Mouse (Mus musculus): ENCODE results near the gene Tmem79. TPM values are rescaled to one million over a fixed set of nuclear protein-coding genes. Genes with fewer than 3 reads are reported as not detected.

Tmem79 gene
- 1.1 TPM for polyA plus RNA-seq (2017; shearing (Covaris generic))

DNA sequence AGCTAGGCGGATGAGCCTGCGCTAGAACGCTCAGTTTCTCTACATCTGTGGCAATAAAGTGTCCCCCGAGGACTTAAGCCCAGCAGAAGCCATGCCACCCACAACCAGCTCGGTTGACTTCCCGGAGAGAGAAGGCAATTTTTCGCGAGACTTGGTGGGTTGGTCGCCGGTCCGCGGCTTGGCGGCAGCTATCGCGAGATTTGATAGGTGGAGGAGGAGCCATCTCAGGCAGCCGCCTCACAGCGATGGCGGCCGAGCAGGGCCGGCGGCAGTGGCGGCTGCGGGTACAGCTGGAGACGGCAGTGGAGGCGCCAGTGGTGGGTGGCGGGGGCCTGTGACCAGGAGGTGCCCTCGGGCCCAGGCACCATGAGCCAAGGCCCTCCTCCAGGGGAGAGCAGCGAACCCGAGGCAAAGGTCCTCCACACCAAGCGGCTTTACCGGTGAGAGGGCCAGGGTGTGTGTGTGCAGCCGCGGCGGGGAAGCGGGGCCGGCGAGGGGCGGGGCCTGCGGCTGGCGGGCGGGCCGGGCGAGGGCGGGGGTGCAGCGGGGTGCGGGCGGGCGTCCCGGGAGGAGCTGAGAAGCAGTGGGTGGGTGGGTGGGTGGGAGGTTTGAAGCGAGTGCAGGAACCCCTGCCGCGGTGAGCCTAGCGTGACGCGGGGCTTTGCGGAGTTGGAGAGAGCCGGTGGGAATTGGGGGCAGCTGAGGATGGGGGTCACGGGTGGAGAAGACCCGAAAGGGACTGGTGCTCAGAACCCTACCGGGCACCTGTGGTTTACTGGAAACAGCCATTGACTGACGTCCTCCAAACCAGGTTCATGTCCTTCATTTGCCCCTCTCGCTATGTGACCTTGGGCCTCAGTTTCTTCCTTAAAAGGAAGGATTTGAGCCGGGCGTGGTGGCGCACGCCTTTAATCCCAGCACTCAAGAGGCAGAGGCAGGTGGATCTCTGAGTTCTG is at the start of gene Tmem79, which contains the start of gene Smg5:
Tmem79 (minus strand) TSS at position 91 of the 956 bp plus-strand sequence.
Smg5 (plus strand) TSS at position 203 of the 956 bp plus-strand sequence.

DNA sequence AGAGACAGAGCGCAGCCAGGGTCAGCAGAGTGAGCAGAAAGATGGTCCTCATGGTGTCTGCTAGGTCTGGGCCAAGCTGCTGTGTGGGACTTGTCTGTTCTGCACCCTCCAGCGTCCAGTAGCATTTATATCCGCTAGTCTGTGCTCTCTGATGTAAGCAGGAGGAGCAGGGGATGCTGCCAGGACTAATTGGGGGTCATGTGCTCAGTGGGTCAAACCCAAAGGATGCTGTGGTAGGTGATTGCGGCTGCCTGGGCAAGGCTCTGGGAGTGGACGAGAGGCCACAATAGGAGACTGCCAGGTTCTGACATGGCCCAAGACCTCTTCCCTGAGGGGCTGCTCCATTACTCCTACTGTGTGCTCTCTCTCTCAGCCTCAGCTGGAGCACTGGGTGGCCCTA is 48.4 kb upstream of the Tmem79 start, which contains the start of gene Bglap:
Bglap (minus strand) TSS at position 101 of the 400 bp plus-strand sequence.

DNA sequence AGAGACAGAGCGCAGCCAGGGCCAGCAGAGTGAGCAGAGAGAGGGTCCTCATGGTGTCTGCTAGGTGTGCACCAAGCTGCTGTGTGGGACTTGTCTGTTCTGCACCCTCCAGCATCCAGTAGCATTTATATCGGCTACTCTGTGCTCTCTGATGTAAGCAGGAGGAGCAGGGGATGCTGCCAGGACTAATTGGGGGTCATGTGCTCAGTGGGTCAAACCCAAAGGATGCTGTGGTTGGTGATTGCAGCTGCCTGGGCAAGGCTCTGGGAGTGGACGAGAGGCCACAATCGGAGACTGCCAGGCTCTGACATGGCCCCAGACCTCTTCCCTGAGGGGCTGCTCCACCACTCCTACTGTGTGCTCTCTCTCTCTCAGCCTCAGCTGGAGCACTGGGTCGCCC is 42.7 kb upstream of the Tmem79 start, which contains the start of gene Bglap2:
Bglap2 (minus strand) TSS at position 101 of the 400 bp plus-strand sequence.

DNA sequence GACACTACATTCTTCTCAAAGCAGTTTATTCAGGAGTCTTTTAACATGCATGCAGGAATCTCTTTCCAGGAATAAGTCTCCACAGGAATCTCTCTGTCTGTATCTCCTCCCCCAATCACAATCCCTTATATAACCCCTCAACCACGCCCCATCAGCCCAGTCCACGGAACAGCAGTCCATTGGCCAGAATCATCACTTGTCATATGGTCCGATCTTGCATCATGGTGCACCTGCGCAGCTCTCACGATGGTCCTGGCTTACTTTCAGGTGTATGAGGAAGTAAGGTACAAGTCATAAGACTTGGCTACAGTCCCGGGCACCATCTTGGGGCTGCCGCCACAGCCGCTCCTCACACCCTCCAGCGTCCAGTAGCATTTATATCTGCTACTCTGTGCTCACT is 36.7 kb upstream of the Tmem79 start, which contains the start of gene Bglap3:
Bglap3 (minus strand) TSS at position 101 of the 400 bp plus-strand sequence.

DNA sequence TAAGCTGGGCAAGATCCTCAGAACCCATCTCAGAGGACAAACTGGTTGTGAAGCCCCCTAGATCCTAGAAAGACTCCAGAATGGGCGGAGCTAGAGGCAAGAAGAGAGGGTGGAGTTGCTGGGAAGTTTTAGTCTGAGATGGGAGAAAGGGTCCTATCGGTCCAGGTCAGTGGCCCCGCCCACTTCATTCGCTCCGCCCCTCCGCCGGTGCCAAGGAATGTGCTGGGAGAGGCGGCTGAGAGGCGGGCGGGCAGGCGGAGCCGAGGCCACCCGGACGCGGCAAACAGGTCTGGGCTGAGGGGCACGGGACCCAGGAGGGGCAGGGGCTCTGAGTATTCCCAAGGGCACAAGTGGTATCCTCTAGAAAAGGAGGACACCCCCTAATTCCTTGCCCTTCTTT is 28.4 kb upstream of the Tmem79 start, which contains the start of gene Paqr6:
Paqr6 (plus strand) TSS at position 248 of the 400 bp plus-strand sequence.

DNA sequence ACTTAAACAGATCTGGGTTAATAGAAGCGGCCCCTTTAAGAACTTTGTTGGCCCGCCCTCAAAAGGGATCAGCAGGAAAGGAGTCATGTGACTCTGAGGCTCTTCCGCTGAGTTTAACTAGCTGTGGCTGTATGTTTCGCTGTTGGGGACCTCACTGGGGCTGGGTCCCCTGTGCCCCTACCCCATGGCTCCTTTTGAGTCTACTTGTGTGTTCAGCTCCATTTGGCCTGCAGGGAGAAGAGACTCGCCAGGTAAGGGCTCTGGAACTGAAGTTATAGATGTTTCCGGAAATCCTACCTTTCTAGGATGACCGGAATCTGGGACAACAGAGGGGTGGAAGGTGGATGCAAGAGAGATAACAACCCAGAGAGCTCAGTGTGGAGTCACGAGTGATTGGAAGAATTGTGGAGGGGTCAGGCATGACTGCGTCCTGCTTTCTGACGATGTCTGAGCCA is 11.0 kb downstream of the Tmem79 start, which contains the start of gene Glmp:
Glmp (plus strand) TSS at position 73 of the 455 bp plus-strand sequence.

DNA sequence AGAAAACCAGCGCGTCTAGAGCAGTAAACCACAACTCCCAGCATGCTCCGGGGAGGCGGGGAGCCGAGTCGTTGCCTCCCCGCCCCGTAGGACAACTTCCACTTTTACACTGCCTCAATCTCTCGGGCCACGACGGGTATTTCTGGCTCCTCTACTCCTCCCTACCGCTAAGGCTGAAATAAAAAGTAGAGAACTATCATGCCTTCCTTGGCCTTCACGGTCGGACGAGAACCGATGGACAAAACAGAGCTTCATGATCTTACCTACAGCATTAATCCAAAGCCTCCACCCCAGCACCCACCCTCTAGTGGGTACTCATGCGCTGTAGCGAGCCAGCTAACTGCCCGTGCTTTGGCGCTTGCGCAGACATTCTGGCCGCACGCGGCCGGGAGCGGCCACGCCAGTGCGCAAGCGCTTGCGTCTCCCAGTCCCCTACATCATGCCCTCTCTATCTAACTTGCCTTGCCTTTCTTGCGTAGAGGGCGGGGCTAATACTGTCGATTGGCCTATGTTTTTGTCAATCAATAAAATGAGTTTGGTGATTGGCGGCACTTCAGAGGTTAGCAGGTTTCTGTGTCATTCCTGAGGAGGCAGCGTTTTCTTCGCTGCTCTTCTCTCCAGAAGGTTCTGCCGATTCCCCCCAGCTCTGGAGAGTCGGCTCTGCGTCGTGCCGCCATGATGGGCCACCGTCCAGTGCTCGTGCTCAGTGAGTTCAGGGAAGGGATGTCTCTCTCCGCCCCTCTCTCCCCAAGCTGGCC is 39.2 kb downstream of the Tmem79 start, which contains the start of the genes Tsacc and Cct3:
Tsacc (minus strand) TSS at position 439 of the 758 bp plus-strand sequence.
Cct3 (plus strand) TSS at position 556 of the 758 bp plus-strand sequence.

DNA sequence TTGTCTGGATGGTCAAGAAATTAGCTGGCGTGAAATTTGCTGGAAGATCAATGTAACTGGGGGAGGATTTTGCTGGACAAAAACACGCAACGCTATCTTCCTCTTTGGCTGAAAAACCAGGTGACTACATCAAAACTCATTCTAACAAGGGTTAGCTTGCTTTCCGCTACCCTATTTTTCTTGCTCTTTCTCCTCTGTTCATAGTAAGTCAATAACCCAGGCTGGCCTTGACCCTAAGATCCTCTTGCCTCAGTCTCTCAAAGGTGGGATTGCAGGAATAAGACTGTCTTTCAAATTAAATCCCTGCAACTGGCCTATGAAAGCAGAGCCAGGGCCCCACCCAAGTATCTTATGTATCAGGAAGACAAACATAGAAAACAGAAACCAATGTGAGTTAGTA is 48.8 kb downstream of the Tmem79 start, which contains the start of gene Gm38392:
Gm38392 (minus strand) TSS at position 101 of the 400 bp plus-strand sequence.

Other genes with a start within 250 kb of the Tmem79 start
- 279 TPM for gene Mef2d, start 193.8 kb downstream of the Tmem79 start, polyA plus RNA-seq (2017; shearing (Covaris generic))
- gene Rhbg, start 81.4 kb downstream of the Tmem79 start, polyA plus RNA-seq (2017; shearing (Covaris generic)), result not detected
- not detected for gene Gm38392, start 48.9 kb downstream of the Tmem79 start, polyA plus RNA-seq (2017; shearing (Covaris generic))
- gene Tsacc, start 39.1 kb downstream of the Tmem79 start, polyA plus RNA-seq (2017; shearing (Covaris generic)), result 8.9 TPM
- 309 TPM for gene Cct3, start 39.0 kb downstream of the Tmem79 start, polyA plus RNA-seq (2017; shearing (Covaris generic))
- gene Glmp, start 11.1 kb downstream of the Tmem79 start, polyA plus RNA-seq (2017; shearing (Covaris generic)), result 136 TPM
- gene Smg5, start 112 bp upstream of the Tmem79 start, polyA plus RNA-seq (2017; shearing (Covaris generic)), result 63.0 TPM
- not detected for gene Paqr6, start 28.4 kb upstream of the Tmem79 start, polyA plus RNA-seq (2017; shearing (Covaris generic))
- gene Bglap3, start 36.6 kb upstream of the Tmem79 start, polyA plus RNA-seq (2017; shearing (Covaris generic)), result not detected
- not detected for gene Bglap2, start 42.6 kb upstream of the Tmem79 start, polyA plus RNA-seq (2017; shearing (Covaris generic))
- gene Bglap, start 48.3 kb upstream of the Tmem79 start, polyA plus RNA-seq (2017; shearing (Covaris generic)), result not detected
- 48.2 TPM for gene Pmf1, start 74.2 kb upstream of the Tmem79 start, polyA plus RNA-seq (2017; shearing (Covaris generic))
- gene Slc25a44, start 89.0 kb upstream of the Tmem79 start, polyA plus RNA-seq (2017; shearing (Covaris generic)), result 17.4 TPM
- gene Sema4a, start 125.0 kb upstream of the Tmem79 start, polyA plus RNA-seq (2017; shearing (Covaris generic)), result 177 TPM
- gene Lmna, start 173.8 kb upstream of the Tmem79 start, polyA plus RNA-seq (2017; shearing (Covaris generic)), result 27.4 TPM
- gene Mex3a, start 196.2 kb upstream of the Tmem79 start, polyA plus RNA-seq (2017; shearing (Covaris generic)), result 0.20 TPM
- gene Rab25, start 212.2 kb upstream of the Tmem79 start, polyA plus RNA-seq (2017; shearing (Covaris generic)), result 0.32 TPM
- gene Lamtor2, start 216.9 kb upstream of the Tmem79 start, polyA plus RNA-seq (2017; shearing (Covaris generic)), result 107 TPM
- 52.6 TPM for gene Ubqln4, start 217.6 kb upstream of the Tmem79 start, polyA plus RNA-seq (2017; shearing (Covaris generic))
- 66.4 TPM for gene Ssr2, start 239.7 kb upstream of the Tmem79 start, polyA plus RNA-seq (2017; shearing (Covaris generic))